Mouse (Mus musculus) monocyte, adult 2 months (primary cell): ENCODE results near the gene Apopt1.

Source experiments
- DNase-seq, 2 experiments: peaks; one replicate each; pipeline ENCODE4 v3.0.0; 2022; ENCODE audit warnings: low spot score in 2 of 2, low read depth in 1 of 2

Gene Apopt1

DNA sequence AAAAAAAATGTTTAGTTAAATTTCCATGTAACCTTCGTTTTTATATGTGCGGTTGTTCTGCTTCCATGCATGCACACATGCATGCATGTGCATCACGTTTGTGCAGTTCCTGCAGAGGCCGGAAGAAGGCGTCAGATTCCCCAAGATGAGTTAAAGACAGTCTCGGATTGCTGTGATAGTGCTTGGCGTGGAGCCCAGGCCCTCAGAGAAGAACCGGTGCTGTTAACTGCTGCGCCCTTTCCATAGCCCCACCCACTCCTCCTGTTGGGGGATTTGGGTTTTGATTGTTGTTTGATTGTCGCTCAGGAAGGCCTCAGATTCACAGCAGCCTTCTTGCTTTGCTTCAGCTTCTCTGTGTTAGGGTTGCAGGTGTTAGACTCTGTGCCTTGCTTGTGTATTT, 56.2 kb downstream of the Apopt1 start:
- DNase-seq, result no peak

DNA sequence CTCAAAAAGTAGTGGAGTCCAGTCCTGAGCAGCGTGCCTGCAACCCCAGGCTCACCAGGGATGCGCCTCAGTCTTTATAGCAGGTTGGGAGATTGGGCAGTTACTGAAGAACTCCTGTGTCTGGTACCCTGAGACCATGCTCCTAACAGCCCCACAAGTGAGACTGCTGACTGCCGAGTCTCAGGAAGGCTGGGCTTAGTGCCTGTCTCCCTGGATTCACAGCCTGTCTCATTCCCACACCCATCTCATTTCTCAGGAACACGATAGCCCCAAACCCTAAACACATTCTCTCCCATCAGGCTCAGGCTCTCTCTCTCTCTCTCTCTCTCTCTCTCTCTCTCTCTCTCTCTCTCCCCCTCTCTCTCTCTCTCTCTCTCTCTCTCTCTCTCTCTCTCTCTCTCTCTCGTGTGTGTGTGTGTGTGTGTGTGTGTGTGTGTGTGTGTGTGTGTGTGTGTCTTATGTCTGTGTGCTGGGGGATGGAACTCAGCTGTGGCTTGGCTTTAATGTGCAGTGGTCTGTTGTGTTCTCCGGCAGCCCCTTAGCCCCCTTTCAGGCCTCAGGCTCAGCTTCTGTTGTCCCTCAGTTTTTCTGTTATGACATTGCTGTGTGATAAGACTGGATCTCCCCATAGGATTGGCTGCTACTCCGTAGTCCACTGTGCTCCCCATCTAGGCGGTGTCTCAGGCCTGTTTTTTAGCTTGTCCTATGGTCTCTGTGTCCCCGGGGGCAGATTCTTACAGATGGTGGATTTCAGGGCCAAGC, 56.9 kb downstream of the Apopt1 start:
- no peak for DNase-seq

- DNase-seq, result no peak
These were observed 57.6 kb downstream of the Apopt1 start for GRCm38 (mm10) chr12:111770651-111771050.

GRCm38 (mm10) chr12:111774156-111774555, 61.1 kb downstream of the Apopt1 start:
- DNase-seq, result no peak

GRCm38 (mm10) chr12:111774845-111775244, 61.8 kb downstream of the Apopt1 start:
- no peak for DNase-seq

DNA sequence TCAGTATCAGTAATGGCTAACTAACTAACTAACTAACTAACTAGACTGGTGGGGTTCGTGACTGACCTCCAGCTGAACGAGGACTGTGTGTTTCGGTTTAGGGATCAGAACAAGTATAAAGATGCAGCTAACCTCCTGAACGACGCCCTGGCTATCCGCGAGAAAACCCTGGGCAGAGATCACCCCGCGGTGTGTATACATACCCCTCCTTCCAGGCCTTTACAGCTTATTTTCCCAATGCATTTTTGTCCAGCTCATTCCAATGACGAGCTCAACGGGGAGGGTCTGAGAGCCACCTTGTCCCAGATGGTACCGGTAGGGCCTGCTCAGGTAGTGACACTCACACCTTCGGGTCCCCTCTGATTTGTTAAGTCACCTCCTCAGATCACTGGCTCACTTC, 64.9 kb downstream of the Apopt1 start:
- DNase-seq, result no peak

- DNase-seq, result no peak
These were observed 66.5 kb downstream of the Apopt1 start for GRCm38 (mm10) chr12:111779544-111779943.

GRCm38 (mm10) chr12:111785174-111785573, 72.1 kb downstream of the Apopt1 start:
- DNase-seq, result no peak

- DNase-seq, result no peak
These were observed 74.0 kb downstream of the Apopt1 start for GRCm38 (mm10) chr12:111787015-111787414.

DNA sequence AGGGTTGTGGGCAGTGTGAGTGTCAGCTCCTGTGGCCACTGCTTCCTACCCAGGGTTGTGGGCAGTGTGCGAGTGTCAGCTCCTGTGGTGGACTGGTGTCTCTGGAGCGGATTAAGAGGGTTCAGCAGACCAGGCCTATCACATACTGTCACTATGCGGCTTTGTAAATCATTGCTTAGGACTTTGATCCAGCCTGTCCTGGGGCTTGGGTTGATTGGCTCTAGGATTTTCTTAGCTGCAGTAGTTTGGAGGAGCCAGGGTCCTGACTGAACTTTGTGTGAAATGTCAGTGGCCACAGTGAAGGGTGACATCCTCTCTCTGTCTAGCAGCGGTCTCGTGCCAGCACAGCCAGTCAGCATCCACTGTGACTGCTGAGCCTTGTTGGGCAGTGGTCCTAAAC, 77.0 kb downstream of the Apopt1 start:
- no peak for DNase-seq

- no peak for DNase-seq
These were observed 77.6 kb downstream of the Apopt1 start for GRCm38 (mm10) chr12:111790631-111791030.

DNA sequence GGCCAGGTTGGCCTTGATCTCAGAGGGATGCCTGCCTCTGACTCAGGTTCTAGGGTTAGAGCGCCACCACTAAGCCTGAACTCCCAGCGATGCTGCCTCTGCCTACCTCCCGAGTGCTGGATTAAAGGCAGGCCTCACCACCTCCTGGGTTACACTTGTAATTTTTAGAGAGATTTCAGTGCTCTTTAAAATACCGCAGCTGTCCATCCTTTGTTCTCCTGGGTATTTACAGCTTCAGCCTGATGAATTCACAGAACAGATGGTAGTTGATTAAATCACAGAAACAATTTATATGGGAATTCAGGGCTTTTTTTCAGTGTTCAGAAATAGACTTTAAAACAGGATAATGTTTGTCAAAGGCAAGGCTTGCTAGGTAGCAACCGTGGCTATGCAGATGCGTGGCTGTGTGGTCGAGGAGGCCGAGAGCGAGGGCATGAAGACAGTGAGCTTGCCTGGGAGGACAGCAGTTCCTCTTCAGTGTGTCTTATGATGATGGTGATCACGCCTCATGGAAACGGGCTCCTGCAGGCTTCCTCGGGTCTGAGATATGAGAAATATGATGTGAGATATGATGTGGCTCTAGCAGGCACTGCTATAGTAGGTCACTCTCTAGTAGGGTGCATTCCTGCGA, 78.5 kb downstream of the Apopt1 start:
- DNase-seq, result no peak

- DNase-seq, result no peak
These were observed 81.0 kb downstream of the Apopt1 start for GRCm38 (mm10) chr12:111794102-111794501.

- DNase-seq, result no peak
These were observed 81.6 kb downstream of the Apopt1 start for GRCm38 (mm10) chr12:111794526-111795179.

DNA sequence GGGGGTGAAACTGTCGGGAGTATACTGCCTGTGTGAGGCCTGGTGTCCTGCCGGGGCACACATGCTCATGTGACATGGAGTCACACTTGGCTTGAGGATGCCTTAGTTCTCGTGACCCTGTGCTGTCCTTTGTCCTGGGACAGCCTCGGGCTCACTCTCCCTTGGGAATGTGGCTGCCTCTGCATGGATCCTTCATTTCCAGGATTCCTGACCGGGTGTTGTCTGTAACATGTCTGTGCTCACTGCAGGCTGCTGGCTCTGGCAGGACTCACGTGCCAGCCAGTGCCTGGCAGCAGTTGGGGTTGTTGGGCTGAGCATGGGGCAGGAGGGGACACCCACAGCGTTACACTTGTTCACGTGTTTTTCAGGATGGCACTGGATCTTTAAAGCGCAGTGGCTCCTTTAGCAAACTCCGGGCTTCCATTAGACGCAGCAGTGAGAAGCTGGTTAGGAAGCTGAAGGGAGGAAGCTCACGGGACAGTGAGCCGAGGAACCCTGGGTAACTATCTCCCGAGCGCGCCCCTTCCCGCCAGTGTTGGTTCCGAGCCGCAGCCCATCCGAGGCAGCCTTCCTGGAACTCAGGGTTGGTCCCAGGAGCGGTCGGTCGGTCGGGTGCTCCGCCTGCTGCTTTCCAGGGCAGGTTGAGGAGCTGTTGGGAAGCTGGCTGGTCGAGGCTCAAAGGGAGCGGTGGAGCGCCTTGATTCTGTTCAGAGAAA, 82.3 kb downstream of the Apopt1 start:
- no peak for DNase-seq

- no peak for DNase-seq
These were observed 84.2 kb downstream of the Apopt1 start for GRCm38 (mm10) chr12:111797251-111797650.

DNA sequence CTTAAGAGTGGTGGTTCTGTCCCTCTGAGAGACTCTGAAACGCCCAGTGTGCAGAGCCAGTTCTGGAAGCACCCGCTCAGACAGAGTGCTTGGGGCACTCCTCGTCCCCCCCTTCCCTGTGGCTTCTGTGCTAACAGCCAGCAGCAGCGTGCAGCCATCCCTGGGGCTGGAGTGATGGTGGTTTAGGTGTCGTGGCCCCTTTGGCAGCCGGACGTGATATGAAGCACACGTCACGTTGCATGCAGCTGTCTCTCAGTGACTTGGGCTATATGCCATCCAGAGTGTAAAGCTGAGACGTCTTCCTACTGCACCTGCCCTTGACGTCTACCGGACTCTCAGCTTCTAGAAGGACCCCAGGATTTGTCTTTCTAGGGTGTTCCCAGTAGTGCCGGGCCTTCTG, 85.4 kb downstream of the Apopt1 start:
- DNase-seq, result no peak

DNA sequence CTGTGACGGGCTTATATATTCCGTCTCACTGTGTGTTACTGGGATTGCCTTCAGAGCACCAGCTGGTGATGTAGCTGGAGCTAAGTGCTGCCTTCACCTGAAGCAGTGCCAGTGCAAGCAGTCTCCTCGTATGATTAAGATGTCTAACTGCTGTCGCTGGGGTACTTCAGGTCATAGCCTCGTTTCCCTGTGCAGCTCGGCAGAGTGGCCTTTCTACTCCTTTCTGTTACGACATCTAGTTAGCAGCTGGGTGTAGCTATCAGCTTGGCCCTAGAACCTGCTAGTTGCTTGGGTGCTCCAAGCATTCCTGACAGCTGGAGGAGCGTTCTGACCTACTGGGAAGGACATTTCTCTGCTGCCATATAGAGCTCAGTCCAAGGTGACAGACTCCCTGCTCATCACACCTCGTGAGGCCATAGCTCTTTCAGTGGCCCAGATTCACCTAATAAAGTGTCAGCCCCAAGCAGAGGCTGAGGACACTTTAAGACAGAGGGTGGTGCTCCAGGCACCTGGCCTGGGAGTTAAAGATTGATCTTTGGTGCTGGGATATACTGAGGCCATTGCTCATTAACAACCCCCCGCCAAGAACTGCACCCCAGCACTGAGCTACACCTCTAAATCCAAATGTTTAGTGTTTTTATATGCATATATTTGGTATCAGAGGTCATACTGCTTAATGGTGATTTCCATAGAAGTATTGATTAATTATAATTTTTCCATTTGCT, 87.6 kb downstream of the Apopt1 start:
- no peak for DNase-seq

DNA sequence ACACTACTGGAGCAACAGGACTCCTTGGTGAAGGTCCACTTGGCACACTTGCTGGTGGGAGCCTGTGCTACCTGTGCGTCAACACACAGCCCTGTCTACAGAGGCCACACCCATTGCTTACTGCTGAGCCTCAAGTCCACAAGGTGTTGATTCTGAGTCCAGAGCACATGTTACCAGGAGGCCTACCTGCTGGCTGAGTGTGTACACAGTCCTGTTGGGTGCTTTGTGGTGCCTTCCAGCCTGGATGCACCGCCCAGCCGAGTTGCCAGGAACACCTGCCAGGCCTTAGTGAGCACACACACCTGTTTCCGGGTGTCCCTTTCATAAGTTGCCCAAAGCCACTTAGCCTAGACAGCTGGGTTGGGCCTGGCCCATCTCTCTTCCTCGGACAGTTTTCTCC, 90.5 kb downstream of the Apopt1 start:
- DNase-seq, result no peak
